Mouse (Mus musculus): ENCODE results near the gene Cryzl2.

Cryzl2 gene

DNA sequence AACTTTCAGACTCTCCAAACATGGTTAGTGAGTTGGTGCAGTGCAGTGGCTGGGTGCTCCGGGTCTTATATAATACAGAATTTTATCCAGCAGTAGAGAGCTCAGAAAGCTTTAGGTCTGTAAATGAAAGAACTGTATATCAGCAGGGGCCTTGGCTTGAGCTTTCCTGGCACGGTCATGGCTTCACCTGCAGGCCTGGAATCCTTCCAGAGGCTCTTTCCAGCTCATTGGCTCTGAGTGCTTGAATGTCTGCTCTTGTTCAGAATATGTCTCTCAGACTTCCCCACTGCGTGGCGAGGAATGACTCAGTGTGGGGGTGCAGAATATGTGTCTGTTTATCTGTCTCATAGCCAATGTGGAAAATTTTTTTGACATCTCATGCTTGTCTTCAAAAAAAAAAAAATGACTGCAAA lies 59.7 kb downstream of the Cryzl2 start:
- DNase-seq (ENCODE audit: low read depth, low spot score), result peak; percentile 25
- Histone ChIP-seq H3K27me3 (ENCODE audit: control insufficient read depth, insufficient read depth, low read length, poor library complexity, severe bottlenecking) (no peaks in the 10 kb centered on the region), H3K36me3 (ENCODE audit: control insufficient read depth, insufficient read depth, low read length, poor library complexity, severe bottlenecking) (no peaks in the 10 kb centered on the region)

- DNase-seq (ENCODE audit: low read depth, low spot score), result no peak
- Histone ChIP-seq H3K36me3 (ENCODE audit: control insufficient read depth, insufficient read depth, low read length, poor library complexity, severe bottlenecking) (no peaks in the 10 kb centered on the region), H3K27me3 (ENCODE audit: control insufficient read depth, insufficient read depth, low read length, poor library complexity, severe bottlenecking) (no peaks in the 10 kb centered on the region)
Observed at GRCm38 (mm10) chr1:157519396-157519795, 61.0 kb downstream of the Cryzl2 start.

GRCm38 (mm10) chr1:157522322-157522721 lies 63.9 kb downstream of the Cryzl2 start:
- Histone ChIP-seq H3K36me3 (ENCODE audit: control insufficient read depth, insufficient read depth, low read length, poor library complexity, severe bottlenecking) (no peaks in the 10 kb centered on the region; the same call in 1 of the 2 replicates), H3K27me3 (ENCODE audit: control insufficient read depth, insufficient read depth, low read length, poor library complexity, severe bottlenecking) (no peaks in the 10 kb centered on the region)
- DNase-seq (ENCODE audit: low read depth, low spot score), result no peak

GRCm38 (mm10) chr1:157524775-157525174 lies 66.4 kb downstream of the Cryzl2 start:
- no peak for DNase-seq (ENCODE audit: low read depth, low spot score)
- H3K27me3 ChIP-seq (ENCODE audit: control insufficient read depth, insufficient read depth, low read length, poor library complexity, severe bottlenecking), result no peaks in the 10 kb centered on the region
- H3K36me3 ChIP-seq (ENCODE audit: control insufficient read depth, insufficient read depth, low read length, poor library complexity, severe bottlenecking), result no peaks in the 10 kb centered on the region; the same call in 1 of the 2 replicates

DNA sequence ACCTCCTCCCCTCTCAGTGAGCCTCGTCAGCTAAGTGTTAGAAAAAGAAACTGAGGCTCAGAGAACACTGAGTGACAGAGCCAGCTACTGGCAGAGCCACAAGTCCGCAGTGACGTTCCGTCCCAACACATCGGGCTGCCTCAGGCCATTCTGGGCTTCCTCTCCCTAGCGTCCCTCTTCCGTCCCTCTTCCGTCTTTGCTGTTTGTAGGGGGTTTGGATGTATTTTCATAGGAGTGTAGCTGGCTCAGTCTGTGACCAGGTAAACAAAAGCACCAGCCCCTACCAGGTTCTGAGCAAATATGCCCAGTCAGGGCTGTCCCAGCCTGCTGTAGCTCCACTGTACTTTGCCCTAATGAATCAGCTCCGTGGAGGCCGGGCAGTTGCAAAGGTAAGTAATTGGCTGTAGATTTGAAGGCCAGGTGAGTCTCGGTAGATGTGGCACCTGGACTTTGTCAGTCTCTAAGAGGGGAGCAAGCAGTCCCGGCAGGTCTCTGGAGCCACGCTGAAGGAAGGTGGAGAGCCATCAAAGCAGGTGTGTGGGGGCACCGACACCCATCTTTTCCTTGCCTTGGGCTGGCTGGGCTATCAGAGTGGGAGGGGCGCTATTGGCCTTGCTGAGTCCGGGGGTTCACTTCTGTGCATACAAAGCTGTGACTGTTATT lies 67.4 kb downstream of the Cryzl2 start:
- DNase-seq (ENCODE audit: low read depth, low spot score), result no peak
- H3K27me3 ChIP-seq (ENCODE audit: control insufficient read depth, insufficient read depth, low read length, poor library complexity, severe bottlenecking), result no peaks in the 10 kb centered on the region
- no peaks in the 10 kb centered on the region; the same call in 1 of the 2 replicates for H3K36me3 ChIP-seq (ENCODE audit: control insufficient read depth, insufficient read depth, low read length, poor library complexity, severe bottlenecking)

DNA sequence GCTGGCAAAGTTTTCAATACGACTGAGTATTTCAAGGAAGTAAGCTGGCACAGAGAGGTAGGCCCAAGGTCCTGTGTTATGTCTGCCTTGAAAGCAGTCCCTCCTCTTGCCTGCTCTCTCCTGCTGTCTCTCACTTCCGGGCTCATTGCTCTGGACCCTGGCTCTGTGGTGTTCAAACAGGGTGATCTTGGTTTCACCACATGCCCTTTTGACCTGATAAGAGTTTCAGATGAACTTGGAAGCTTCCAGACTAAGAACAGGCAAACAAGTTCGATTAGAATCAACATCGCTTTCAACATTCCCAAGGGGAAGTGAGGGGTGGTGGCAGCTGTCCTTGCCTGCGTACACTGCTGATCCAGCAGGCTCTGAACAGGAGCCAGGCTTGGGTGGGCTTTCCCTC lies 68.2 kb downstream of the Cryzl2 start:
- no peaks in the 10 kb centered on the region for H3K27me3 ChIP-seq (ENCODE audit: control insufficient read depth, insufficient read depth, low read length, poor library complexity, severe bottlenecking)
- no peaks in the 10 kb centered on the region; the same call in 1 of the 2 replicates for H3K36me3 ChIP-seq (ENCODE audit: control insufficient read depth, insufficient read depth, low read length, poor library complexity, severe bottlenecking)
- no peak for DNase-seq (ENCODE audit: low read depth, low spot score)

DNA sequence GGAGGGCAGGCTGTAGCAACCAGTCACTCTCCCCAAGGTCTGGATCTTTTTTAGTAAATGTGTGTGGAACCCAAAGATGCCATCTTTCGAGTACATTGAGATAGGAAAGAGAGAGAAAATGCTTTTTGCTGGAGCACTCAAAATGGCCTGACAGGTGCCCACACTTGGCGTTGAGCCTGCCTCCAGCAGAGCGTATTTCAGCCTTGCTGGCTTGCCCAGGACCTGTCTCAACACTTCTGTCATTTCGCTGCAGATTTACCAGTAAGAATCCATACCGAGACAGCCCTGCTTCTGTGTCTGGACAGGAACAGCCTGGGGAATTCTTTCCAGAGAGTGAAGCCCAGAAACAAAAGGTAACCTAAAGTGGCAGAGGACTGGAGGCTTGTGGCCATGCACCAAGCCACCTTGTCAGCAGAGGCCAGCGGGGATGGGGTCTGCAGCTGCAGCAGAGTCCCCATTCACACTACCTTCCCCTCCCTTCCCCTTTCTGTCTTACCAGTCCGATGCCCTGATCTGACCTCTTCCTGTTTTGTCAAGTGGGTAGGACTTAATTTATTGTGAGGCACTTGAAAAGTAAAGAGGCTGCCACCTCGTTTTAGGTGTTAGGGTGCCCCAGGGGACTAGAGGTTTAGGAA lies 74.6 kb downstream of the Cryzl2 start:
- no peaks in the 10 kb centered on the region for H3K27me3 ChIP-seq (ENCODE audit: control insufficient read depth, insufficient read depth, low read length, poor library complexity, severe bottlenecking)
- DNase-seq (ENCODE audit: low read depth, low spot score), result peak; percentile 30
- no peaks in the 10 kb centered on the region for H3K36me3 ChIP-seq (ENCODE audit: control insufficient read depth, insufficient read depth, low read length, poor library complexity, severe bottlenecking)

GRCm38 (mm10) chr1:157535571-157535970 lies 77.2 kb downstream of the Cryzl2 start:
- Histone ChIP-seq H3K27me3 (ENCODE audit: control insufficient read depth, insufficient read depth, low read length, poor library complexity, severe bottlenecking) (no peaks in the 10 kb centered on the region), H3K36me3 (ENCODE audit: control insufficient read depth, insufficient read depth, low read length, poor library complexity, severe bottlenecking) (no peaks in the 10 kb centered on the region)
- DNase-seq (ENCODE audit: low read depth, low spot score), result no peak

DNA sequence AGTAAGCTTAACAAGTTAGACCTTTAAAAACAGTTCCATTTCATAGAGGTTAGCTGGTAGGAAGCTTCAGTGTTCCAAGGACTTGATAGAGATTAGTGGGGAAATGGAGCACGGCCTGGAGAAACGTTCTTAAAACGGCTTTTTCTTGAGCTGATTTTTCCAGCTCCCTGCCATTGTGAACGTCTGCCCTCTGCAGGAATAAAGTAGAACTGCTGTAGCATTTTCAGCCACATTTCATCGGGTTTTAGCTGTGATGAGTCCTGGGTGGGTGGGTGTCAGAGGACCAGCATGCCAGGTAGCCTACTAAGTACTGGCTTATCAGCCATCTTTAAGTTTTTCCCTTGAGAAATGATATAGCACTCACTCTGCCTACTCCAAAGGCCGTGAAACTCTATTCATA lies 78.1 kb downstream of the Cryzl2 start:
- H3K27me3 ChIP-seq (ENCODE audit: control insufficient read depth, insufficient read depth, low read length, poor library complexity, severe bottlenecking), result no peaks in the 10 kb centered on the region; the same call in 1 of the 2 replicates
- no peaks in the 10 kb centered on the region for H3K36me3 ChIP-seq (ENCODE audit: control insufficient read depth, insufficient read depth, low read length, poor library complexity, severe bottlenecking)
- DNase-seq (ENCODE audit: low read depth, low spot score), result peak; percentile 62

GRCm38 (mm10) chr1:157537636-157538035 lies 79.3 kb downstream of the Cryzl2 start:
- H3K36me3 ChIP-seq (ENCODE audit: control insufficient read depth, insufficient read depth, low read length, poor library complexity, severe bottlenecking), result no peaks in the 10 kb centered on the region
- peak; percentile 31 for DNase-seq (ENCODE audit: low read depth, low spot score)
- no peaks in the 10 kb centered on the region; the same call in 1 of the 2 replicates for H3K27me3 ChIP-seq (ENCODE audit: control insufficient read depth, insufficient read depth, low read length, poor library complexity, severe bottlenecking)
